Mouse (Mus musculus) embryonic fibroblast, embryonic 13.5 days (primary cell): ENCODE data around the gene Wwox.

ENCODE experiments used
- CTCF ChIP-seq: IDR thresholded peaks from 2 replicates; pipeline ENCODE4 v1.5.1; 2011; ENCODE audit warnings: mild to moderate bottlenecking, control low read depth, low read length, moderate library complexity, borderline replicate concordance; ENCODE audit not compliant: insufficient read depth
- POLR2A ChIP-seq: IDR thresholded peaks from 2 replicates; pipeline ENCODE4 v1.6.1; 2011; ENCODE audit warnings: low read depth, mild to moderate bottlenecking, control low read depth, low read length, moderate library complexity

DNA sequence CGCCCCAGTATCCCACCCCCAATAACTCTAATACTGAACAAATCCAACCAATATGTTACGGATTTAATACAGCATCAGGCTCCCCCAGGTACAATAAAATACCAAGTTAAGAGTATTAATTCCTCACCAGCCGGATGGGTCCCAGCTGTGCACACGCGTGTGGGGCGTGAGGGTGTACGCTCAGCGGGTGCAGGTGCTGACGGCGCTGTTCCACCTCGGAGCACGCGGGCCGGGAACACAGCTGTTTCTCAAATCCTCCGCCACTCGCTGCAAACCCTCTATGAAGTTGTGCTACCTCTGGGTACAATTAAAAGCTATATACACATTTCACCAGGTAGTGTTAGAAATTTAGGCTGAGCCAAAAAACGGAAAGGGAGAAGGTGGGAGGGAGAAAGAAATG, 818.0 kb downstream of the Wwox start:
- TF ChIP-seq CTCF (no peak), POLR2A (no peak)
